Mouse (Mus musculus): ENCODE measurements around the gene A4gnt. TPM values are rescaled to one million over a fixed set of nuclear protein-coding genes. Genes with fewer than 3 reads are reported as not detected.

Gene A4gnt
- polyA plus RNA-seq, 1 experiment from 2014 or later: not detected

DNA sequence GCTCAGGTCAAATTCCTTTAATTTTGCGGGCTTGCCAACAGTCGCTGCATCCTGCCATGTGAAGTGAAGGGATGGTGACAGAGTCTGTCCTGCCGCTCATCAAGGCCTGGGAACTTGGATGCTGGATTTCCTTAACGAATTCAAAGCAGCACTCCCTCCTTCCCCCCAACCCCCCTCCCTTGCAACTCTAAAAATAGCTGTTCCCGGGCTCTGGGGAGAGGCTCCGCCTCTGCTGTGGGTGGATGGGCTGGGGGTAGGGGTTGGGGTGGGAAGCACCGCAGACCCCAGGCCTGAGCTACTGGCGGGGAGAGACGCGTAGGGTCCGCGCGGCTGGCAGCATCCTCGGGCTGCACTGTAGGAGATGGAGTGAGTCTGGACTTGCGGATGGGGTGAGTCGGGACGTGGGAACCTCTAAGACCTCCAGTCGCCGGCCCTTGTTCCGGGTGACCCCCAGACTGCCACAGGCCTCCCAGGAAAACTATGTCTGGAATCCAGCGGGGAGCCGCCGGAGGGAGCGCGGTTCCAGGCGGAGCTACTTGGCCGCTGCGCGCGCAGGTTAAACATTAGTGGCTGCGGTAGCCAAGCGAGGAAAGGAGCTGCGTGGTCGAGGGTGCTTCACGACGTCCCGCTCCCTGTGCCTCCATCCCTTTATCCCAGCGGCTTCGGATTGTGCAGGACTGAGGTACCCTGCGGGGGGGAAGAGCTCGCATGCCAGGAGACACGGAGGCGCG is 17.1 kb downstream of the A4gnt start, which contains the start of gene Dzip1l:
TSS of gene Dzip1l (plus strand) at position 216 of the 731 bp plus-strand sequence.
- no peaks in the 10 kb centered on the region for H3K9me3 ChIP-seq (replicated peaks; ENCODE audit: control insufficient read depth, low read length, poor library complexity, severe bottlenecking)
- WGBS: under 1% methylated on average over 44 of the region's 44 CpGs
- peak within 1 kb of the TSS; percentile 70 for H3K9ac ChIP-seq (ENCODE audit: low read depth, low read length)
- no peaks in the 10 kb centered on the region for H3K36me3 ChIP-seq (ENCODE audit: control insufficient read depth, insufficient read depth, low read length)
- peak within 1 kb of the TSS; percentile 49 for H3K4me3 ChIP-seq (ENCODE audit: low read depth, low read length)
- peak; percentile 90 for ATAC-seq
- H3K27me3 ChIP-seq (ENCODE audit: control insufficient read depth, insufficient read depth, low read depth, low read length): no peaks in the 10 kb centered on the region
- H3K4me1 ChIP-seq (ENCODE audit: control insufficient read depth, insufficient read depth, low read length): peaks cover 11% of the 10 kb centered on the region; the same call in 1 of the 2 replicates
- H3K27ac ChIP-seq (ENCODE audit: low read length): peak within 1 kb of the TSS; percentile 75
- peak within 1 kb of the TSS; percentile 92 for H3K4me2 ChIP-seq (ENCODE audit: low read length)

DNA sequence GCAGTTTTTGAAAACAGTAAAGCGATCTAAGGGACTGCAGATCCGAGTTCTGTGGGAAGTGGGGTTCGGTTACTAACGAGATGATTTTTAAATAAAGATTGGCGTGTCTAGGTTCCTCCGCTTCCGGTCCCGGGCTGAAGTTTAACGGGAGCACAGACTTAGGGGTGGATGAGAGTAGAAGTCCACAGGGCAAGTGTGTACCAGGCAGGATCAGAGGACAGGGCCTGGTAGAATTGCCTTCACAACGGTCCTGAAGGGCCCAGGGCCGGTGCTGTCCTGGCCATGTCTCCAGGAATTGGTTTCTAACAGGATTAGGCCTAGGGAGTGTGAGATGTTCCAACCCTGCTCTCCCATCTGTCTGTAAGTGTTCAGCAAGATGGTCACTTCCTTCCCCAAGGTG is 17.8 kb downstream of the A4gnt start:
- H3K4me1 ChIP-seq (ENCODE audit: control insufficient read depth, insufficient read depth, low read length): peaks cover 11% of the 10 kb centered on the region; the same call in 1 of the 2 replicates
- peak overlapping the region; percentile 70 for H3K9ac ChIP-seq (ENCODE audit: low read depth, low read length)
- ATAC-seq: no peak
- H3K36me3 ChIP-seq (ENCODE audit: control insufficient read depth, insufficient read depth, low read length): no peaks in the 10 kb centered on the region
- peak overlapping the region; percentile 75 for H3K27ac ChIP-seq (ENCODE audit: low read length)
- peak overlapping the region; percentile 92 for H3K4me2 ChIP-seq (ENCODE audit: low read length)
- H3K9me3 ChIP-seq (replicated peaks; ENCODE audit: control insufficient read depth, low read length, poor library complexity, severe bottlenecking): no peaks in the 10 kb centered on the region
- peak overlapping the region; percentile 49 for H3K4me3 ChIP-seq (ENCODE audit: low read depth, low read length)
- WGBS: under 1% methylated on average over 11 of the region's 11 CpGs
- H3K27me3 ChIP-seq (ENCODE audit: control insufficient read depth, insufficient read depth, low read depth, low read length): no peaks in the 10 kb centered on the region

DNA sequence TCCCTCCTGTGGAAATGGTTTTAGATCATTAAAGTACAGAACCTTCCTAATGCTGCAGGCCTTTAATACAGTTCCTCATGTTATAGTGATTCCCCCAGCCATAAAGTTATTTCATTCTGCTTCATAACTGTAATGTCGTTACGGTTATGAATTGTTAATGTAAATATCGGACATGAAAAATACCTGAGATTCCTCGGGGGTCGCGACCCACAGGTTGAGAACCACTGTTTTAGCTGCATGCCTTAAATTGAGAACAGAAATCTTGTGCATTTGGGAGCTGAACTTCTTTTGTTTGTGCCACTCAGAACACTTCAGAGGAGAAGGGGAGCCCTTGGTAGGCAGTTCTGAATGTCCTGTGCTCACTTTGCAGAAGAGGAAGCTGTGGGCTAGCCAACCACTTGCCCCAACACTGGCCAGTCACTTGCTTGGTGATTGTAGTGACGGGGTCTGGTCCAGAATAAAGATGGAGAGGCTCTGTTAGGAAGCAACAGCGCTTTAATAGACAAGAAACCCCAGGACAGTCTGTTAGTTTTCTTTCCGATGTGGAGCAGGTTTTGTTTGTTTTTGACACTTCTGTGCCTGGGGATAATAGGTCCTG is 18.3 kb downstream of the A4gnt start:
- Histone ChIP-seq H3K4me3 (ENCODE audit: low read depth, low read length) (peak overlapping the region; percentile 49), H3K9me3 (replicated peaks; ENCODE audit: control insufficient read depth, low read length, poor library complexity, severe bottlenecking) (no peaks in the 10 kb centered on the region), H3K4me2 (ENCODE audit: low read length) (peak overlapping the region; percentile 92), H3K27me3 (ENCODE audit: control insufficient read depth, insufficient read depth, low read depth, low read length) (no peaks in the 10 kb centered on the region), H3K36me3 (ENCODE audit: control insufficient read depth, insufficient read depth, low read length) (no peaks in the 10 kb centered on the region), H3K4me1 (ENCODE audit: control insufficient read depth, insufficient read depth, low read length) (peaks cover 11% of the 10 kb centered on the region; the same call in 1 of the 2 replicates), H3K27ac (ENCODE audit: low read length) (no peak overlapping the region), H3K9ac (ENCODE audit: low read depth, low read length) (peak overlapping the region; percentile 70)
- ATAC-seq: no peak
- WGBS: 48% methylated on average over 9 of the region's 9 CpGs

DNA sequence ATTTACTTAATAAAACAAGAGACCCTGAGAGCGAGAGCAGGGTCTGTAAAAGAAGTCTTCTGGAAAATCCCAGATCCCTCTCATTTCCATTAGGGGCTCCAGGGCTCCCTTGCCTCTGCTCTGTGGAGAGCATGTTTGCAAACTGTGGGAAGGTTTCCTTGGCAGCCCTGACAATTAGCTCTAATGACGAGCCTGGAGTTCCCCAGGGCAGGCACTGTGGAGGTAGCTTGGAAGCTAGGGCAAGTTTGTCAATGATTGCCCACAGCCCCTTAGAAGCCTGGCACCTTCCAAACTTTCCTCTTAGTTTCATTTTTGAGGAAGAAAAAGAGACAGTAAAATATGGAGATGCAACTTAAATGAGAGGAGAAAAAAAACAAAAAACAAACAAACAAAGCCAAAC is 19.5 kb downstream of the A4gnt start:
- no peaks in the 10 kb centered on the region for H3K9me3 ChIP-seq (replicated peaks; ENCODE audit: control insufficient read depth, low read length, poor library complexity, severe bottlenecking)
- H3K9ac ChIP-seq (ENCODE audit: low read depth, low read length): no peak overlapping the region
- peak overlapping the region; percentile 18; the same call in 1 of the 2 replicates for H3K27ac ChIP-seq (ENCODE audit: low read length)
- H3K4me3 ChIP-seq (ENCODE audit: low read depth, low read length): no peak overlapping the region
- 17% methylated on average over 2 of the region's 2 CpGs for WGBS
- 0 out of 2 replicates have a peak, but pooled peaks cover 2% of the 10 kb centered on the region for H3K36me3 ChIP-seq (ENCODE audit: control insufficient read depth, insufficient read depth, low read length)
- no peaks in the 10 kb centered on the region for H3K27me3 ChIP-seq (ENCODE audit: control insufficient read depth, insufficient read depth, low read depth, low read length)
- peak overlapping the region; percentile 30; the same call in 1 of the 2 replicates for H3K4me2 ChIP-seq (ENCODE audit: low read length)
- H3K4me1 ChIP-seq (ENCODE audit: control insufficient read depth, insufficient read depth, low read length): peaks cover 11% of the 10 kb centered on the region; the same call in 1 of the 2 replicates
- ATAC-seq: no peak

DNA sequence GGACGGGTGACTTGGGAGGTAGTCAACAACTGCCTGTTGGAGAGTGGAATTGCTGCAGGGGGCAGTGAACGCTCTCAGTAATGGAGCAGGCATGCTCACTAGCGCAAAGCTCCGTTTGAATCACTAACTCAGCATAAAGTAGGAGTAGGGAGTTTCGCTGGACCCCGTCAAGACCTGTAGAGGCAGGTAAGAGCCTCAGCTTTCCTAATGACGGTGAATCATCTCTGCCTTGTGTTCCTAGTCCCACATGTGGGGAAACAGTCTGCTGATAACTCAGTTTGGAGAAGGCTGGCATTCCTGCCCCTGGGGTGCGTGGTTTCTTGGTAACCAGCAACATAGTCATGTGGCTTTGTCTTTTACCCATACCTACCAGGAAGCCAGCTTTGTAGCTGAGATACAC is 20.0 kb downstream of the A4gnt start:
- Histone ChIP-seq H3K27me3 (ENCODE audit: control insufficient read depth, insufficient read depth, low read depth, low read length) (no peaks in the 10 kb centered on the region), H3K9me3 (replicated peaks; ENCODE audit: control insufficient read depth, low read length, poor library complexity, severe bottlenecking) (no peaks in the 10 kb centered on the region), H3K4me3 (ENCODE audit: low read depth, low read length) (no peak overlapping the region), H3K36me3 (ENCODE audit: control insufficient read depth, insufficient read depth, low read length) (0 out of 2 replicates have a peak, but pooled peaks cover 2% of the 10 kb centered on the region), H3K9ac (ENCODE audit: low read depth, low read length) (no peak overlapping the region), H3K4me1 (ENCODE audit: control insufficient read depth, insufficient read depth, low read length) (peaks cover 11% of the 10 kb centered on the region; the same call in 1 of the 2 replicates), H3K27ac (ENCODE audit: low read length) (peak overlapping the region; percentile 18; the same call in 1 of the 2 replicates), H3K4me2 (ENCODE audit: low read length) (peak overlapping the region; percentile 30)
- ATAC-seq: no peak
- 24% methylated on average over 8 of the region's 8 CpGs for WGBS

DNA sequence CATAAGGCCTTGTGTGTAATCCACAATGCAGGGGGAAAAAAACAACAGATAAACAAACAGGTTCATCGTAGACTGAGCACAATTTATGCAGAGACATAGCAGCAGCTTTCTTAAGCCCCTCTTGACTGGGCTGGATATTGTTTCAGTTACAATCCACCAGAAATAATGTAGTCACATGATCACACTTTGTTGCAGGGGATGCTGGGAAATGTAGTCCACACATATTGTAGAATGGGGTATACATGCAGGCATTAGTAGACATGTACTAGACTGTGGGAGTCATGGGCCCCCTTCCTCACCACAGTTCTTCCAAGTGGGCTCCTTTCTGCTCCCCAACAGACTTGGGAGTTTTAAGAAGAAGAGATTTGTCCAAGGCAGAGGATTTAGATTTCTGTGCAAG is 24.5 kb downstream of the A4gnt start:
- H3K27ac ChIP-seq (ENCODE audit: low read length): no peak overlapping the region
- no peak overlapping the region for H3K4me2 ChIP-seq (ENCODE audit: low read length)
- H3K27me3 ChIP-seq (ENCODE audit: control insufficient read depth, insufficient read depth, low read depth, low read length): no peaks in the 10 kb centered on the region
- 0 out of 2 replicates have a peak, but pooled peaks cover 4% of the 10 kb centered on the region for H3K36me3 ChIP-seq (ENCODE audit: control insufficient read depth, insufficient read depth, low read length)
- no peak overlapping the region for H3K4me3 ChIP-seq (ENCODE audit: low read depth, low read length)
- no peak overlapping the region for H3K9ac ChIP-seq (ENCODE audit: low read depth, low read length)
- H3K9me3 ChIP-seq (replicated peaks; ENCODE audit: control insufficient read depth, low read length, poor library complexity, severe bottlenecking): no peaks in the 10 kb centered on the region
- ATAC-seq: peak; percentile 64; the same call in 1 of the 2 replicates
- WGBS: 83% methylated on average over 1 of the region's 1 CpGs
- H3K4me1 ChIP-seq (ENCODE audit: control insufficient read depth, insufficient read depth, low read length): no peaks in the 10 kb centered on the region

DNA sequence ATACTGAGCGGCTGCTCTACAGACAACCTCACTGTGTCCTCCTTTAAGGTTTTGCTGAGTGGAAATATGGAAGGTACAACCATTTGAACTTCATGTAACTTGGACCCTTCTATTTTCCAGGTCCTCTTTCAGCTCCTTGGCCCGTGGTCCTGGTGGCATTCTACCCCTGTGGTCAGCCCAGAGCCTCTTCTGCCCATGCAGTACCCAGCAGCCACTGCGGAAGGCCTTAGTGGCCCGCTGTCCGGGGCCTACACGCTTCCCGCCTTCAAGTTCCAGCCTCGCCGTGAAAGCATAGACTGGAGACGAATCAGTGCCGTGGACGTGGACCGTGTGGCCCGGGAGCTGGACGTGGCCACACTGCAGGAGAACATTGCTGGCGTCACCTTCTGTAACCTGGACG is 24.9 kb downstream of the A4gnt start:
- no peak overlapping the region for H3K4me3 ChIP-seq (ENCODE audit: low read depth, low read length)
- H3K4me2 ChIP-seq (ENCODE audit: low read length): no peak overlapping the region
- H3K9ac ChIP-seq (ENCODE audit: low read depth, low read length): no peak overlapping the region
- H3K36me3 ChIP-seq (ENCODE audit: control insufficient read depth, insufficient read depth, low read length): 0 out of 2 replicates have a peak, but pooled peaks cover 4% of the 10 kb centered on the region
- 96% methylated on average over 17 of the region's 17 CpGs for WGBS
- H3K4me1 ChIP-seq (ENCODE audit: control insufficient read depth, insufficient read depth, low read length): no peaks in the 10 kb centered on the region
- peak; percentile 34; the same call in 1 of the 2 replicates for ATAC-seq
- no peak overlapping the region for H3K27ac ChIP-seq (ENCODE audit: low read length)
- no peaks in the 10 kb centered on the region for H3K9me3 ChIP-seq (replicated peaks; ENCODE audit: control insufficient read depth, low read length, poor library complexity, severe bottlenecking)
- no peaks in the 10 kb centered on the region for H3K27me3 ChIP-seq (ENCODE audit: control insufficient read depth, insufficient read depth, low read depth, low read length)

DNA sequence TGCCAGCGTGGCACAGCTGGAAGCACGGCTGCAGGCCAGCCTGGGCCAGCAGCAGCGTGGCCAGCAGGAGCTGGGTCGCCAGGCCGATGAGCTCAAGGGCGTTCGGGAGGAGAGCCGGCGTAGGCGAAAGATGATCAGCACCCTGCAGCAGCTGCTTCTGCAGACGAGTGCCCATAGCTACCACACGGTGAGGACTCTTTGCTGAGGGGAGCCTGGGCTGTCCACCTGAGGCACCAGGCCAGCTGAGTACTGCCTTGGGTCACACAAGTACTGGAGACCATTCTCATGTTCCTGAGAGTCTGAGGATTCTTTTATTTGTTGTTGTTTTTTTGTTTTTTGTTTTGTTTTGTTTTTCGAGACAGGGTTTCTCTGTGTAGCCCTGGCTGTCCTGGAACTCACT is 25.4 kb downstream of the A4gnt start:
- WGBS: 94% methylated on average over 13 of the region's 13 CpGs
- no peak overlapping the region for H3K27ac ChIP-seq (ENCODE audit: low read length)
- no peaks in the 10 kb centered on the region for H3K4me1 ChIP-seq (ENCODE audit: control insufficient read depth, insufficient read depth, low read length)
- no peaks in the 10 kb centered on the region for H3K9me3 ChIP-seq (replicated peaks; ENCODE audit: control insufficient read depth, low read length, poor library complexity, severe bottlenecking)
- no peak overlapping the region for H3K4me3 ChIP-seq (ENCODE audit: low read depth, low read length)
- H3K27me3 ChIP-seq (ENCODE audit: control insufficient read depth, insufficient read depth, low read depth, low read length): no peaks in the 10 kb centered on the region
- no peak overlapping the region for H3K9ac ChIP-seq (ENCODE audit: low read depth, low read length)
- 0 out of 2 replicates have a peak, but pooled peaks cover 4% of the 10 kb centered on the region for H3K36me3 ChIP-seq (ENCODE audit: control insufficient read depth, insufficient read depth, low read length)
- H3K4me2 ChIP-seq (ENCODE audit: low read length): no peak overlapping the region
- no peak for ATAC-seq

DNA sequence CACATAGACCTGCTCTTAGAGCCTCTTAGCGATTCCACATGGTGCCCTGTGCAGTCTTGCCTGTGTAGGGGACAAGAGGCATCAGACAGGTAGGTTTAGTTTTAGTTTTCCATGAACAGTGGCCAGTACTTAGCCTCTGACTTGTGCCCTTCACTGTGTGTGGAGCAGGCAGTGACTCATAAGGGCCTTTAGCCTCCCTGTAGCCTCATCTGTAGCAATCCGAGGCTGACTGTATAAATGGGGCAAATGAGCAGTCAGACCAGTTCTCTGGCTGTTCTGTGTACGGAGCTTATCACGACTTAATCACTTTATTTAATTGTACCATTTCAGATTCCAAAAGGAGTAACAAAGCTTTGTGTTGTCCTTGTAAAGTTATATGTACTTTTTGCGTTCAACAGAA is 27.7 kb downstream of the A4gnt start:
- WGBS: 93% methylated on average over 5 of the region's 5 CpGs
- H3K4me1 ChIP-seq (ENCODE audit: control insufficient read depth, insufficient read depth, low read length): no peaks in the 10 kb centered on the region
- H3K9ac ChIP-seq (ENCODE audit: low read depth, low read length): no peak overlapping the region
- H3K9me3 ChIP-seq (replicated peaks; ENCODE audit: control insufficient read depth, low read length, poor library complexity, severe bottlenecking): no peaks in the 10 kb centered on the region
- H3K36me3 ChIP-seq (ENCODE audit: control insufficient read depth, insufficient read depth, low read length): 0 out of 2 replicates have a peak, but pooled peaks cover 4% of the 10 kb centered on the region
- ATAC-seq: no peak
- H3K4me2 ChIP-seq (ENCODE audit: low read length): no peak overlapping the region
- H3K4me3 ChIP-seq (ENCODE audit: low read depth, low read length): no peak overlapping the region
- no peak overlapping the region for H3K27ac ChIP-seq (ENCODE audit: low read length)
- no peaks in the 10 kb centered on the region for H3K27me3 ChIP-seq (ENCODE audit: control insufficient read depth, insufficient read depth, low read depth, low read length)

All from midbrain, embryonic 16.5 days (tissue).